Mouse (Mus musculus) heart, postnatal 0 days (tissue): ENCODE measurements around the gene Zbtb16. TPM values are rescaled to one million over a fixed set of nuclear protein-coding genes. Genes with fewer than 3 reads are reported as not detected.
A peak's percentile ranks its signal among the peaks of the same experiment; 100 is the strongest.

ENCODE experiments used
- ATAC-seq: fragments of 200-750 bp; cut with Nextera tagmentation; 2 replicates; pipeline ENCODE4 v1.8.0; 2017; ENCODE audit warnings: low read depth, moderate number of reproducible peaks, moderate library complexity; ENCODE audit not compliant: insufficient read depth
- DNase-seq: peaks from one replicate; pipeline ENCODE4 v3.0.0-alpha.2; 2016; ENCODE audit warnings: low spot score
- H3K27ac ChIP-seq: fragments of 300-500 bp; sonication (generic); 2 replicates; pipeline ENCODE4 v1.5.1; 2014; ENCODE audit warnings: low read depth, mild to moderate bottlenecking
- H3K27me3 ChIP-seq: fragments of 300-500 bp; sonication (generic); 2 replicates; pipeline ENCODE4 v1.6.1; 2014; ENCODE audit warnings: low read length, mixed read lengths; ENCODE audit not compliant: control insufficient read depth, insufficient read depth
- H3K36me3 ChIP-seq: fragments of 300-500 bp; sonication (generic); replicated peaks from 2 replicates; pipeline ENCODE4 v1.6.1; 2014; ENCODE audit warnings: low read length, mixed read lengths; ENCODE audit not compliant: control insufficient read depth, insufficient read depth
- H3K4me1 ChIP-seq: fragments of 300-500 bp; sonication (generic); 2 replicates; pipeline ENCODE4 v1.6.1; 2014; ENCODE audit warnings: antibody characterized with exemption; ENCODE audit not compliant: control insufficient read depth, insufficient read depth
- H3K4me2 ChIP-seq: fragments of 300-500 bp; sonication (generic); 2 replicates; pipeline ENCODE4 v1.6.1; 2014; ENCODE audit warnings: low read depth, mild to moderate bottlenecking, low read length, moderate library complexity
- H3K4me3 ChIP-seq: fragments of 300-500 bp; sonication (generic); 2 replicates; pipeline ENCODE4 v1.5.1; 2014; ENCODE audit warnings: low read depth, low read length
- H3K9ac ChIP-seq: fragments of 300-500 bp; sonication (generic); replicated peaks from 2 replicates; pipeline ENCODE4 v1.6.1; 2014; ENCODE audit warnings: low read depth, low read length, mixed read lengths
- H3K9me3 ChIP-seq: fragments of 300-500 bp; sonication (generic); replicated peaks from 2 replicates; pipeline ENCODE4 v1.6.1; 2016; ENCODE audit warnings: low read length; ENCODE audit not compliant: control insufficient read depth
- CTCF ChIP-seq: IDR thresholded peaks from 2 replicates; pipeline ENCODE4 v1.5.1; 2016; ENCODE audit warnings: antibody characterized with exemption, control low read depth, low read depth
- EP300 ChIP-seq: IDR thresholded peaks from 2 replicates; pipeline ENCODE4 v1.6.1; 2016; ENCODE audit warnings: antibody characterized with exemption, low read depth
- WGBS: fragments of 180-500 bp; shearing (Covaris S2); extraction: QIAGEN DNeasy Blood & Tissue Kit; methylation state at CpG from one replicate; pipeline ENCODE4 v1.1.7; 2014; 5-methylcytosine and 5-hydroxymethylcytosine counted together
- polyA plus RNA-seq: library from polyadenylated mRNA; unstranded; fragments of >200 nt; fragmentation: Nextera tagmentation; extraction: Ambion mirVana; gene quantifications from 2 replicates; pipeline ENCODE4 v1.2.1, GENCODE M21; 2015
- total RNA-seq: library from RNA; depleted of rRNA; stranded (reverse); fragments of >200 nt; gene quantifications from 2 replicates; pipeline ENCODE4 v1.2.3, GENCODE M21; 2014; ENCODE audit warnings: low replicate concordance

The Zbtb16 gene
- total and polyA plus RNA-seq, 2 experiments from 2014 or later = 5.0 to 54.7 TPM

DNA sequence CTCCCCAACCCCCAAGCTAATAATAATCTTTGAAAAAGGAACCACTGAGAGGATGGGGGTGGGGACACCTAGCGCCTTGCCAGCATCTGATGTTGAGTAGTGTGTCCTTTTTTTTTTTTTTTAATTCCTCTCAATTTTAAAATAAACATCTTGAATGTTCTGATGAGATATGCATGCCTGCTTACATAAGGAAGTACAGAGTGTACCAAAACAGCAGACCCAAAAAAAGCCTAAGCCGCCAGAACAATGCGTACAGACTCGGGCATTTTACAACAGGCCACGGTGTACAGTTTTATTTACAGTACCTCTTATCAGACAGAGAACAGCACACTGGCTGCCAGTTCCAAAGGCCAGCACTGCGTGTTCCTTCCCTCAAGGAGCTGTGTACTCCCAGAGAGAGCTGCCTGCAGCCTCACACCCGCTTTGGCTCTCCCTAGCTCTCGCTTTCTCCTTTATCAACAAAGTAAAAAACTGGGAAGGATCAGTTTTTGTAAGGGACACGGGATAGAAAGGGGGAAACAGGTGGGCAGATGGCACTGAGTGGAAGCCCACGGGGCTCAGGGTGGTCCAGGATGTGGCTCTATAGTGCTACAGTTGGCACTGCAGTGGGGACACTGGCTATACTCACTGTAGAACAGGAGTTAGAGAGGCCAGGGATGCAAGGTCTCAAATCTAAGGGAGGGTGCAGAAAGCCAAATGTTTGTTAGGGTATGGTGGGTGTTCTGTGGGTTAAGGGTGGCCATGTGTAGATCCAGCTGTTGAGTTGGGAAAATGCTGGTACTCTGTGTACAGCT, 112.3 kb downstream of the Zbtb16 start:
- Histone ChIP-seq H3K4me3 (no peak overlapping the region), H3K9me3 (no peaks in the 10 kb centered on the region), H3K4me2 (0 out of 2 replicates have a peak overlapping the region, but pooled peaks have one; percentile 29), H3K36me3 (no peaks in the 10 kb centered on the region), H3K4me1 (peaks cover 53% of the 10 kb centered on the region), H3K27me3 (no peaks in the 10 kb centered on the region), H3K27ac (peak overlapping the region; percentile 98), H3K9ac (peak overlapping the region; percentile 40)
- peak; percentile 95 for ATAC-seq
- WGBS = 5% methylated on average over 10 of the region's 10 CpGs
- TF ChIP-seq CTCF (no peak), EP300 (peak; percentile 100)
- peak; percentile 97 for DNase-seq

DNA sequence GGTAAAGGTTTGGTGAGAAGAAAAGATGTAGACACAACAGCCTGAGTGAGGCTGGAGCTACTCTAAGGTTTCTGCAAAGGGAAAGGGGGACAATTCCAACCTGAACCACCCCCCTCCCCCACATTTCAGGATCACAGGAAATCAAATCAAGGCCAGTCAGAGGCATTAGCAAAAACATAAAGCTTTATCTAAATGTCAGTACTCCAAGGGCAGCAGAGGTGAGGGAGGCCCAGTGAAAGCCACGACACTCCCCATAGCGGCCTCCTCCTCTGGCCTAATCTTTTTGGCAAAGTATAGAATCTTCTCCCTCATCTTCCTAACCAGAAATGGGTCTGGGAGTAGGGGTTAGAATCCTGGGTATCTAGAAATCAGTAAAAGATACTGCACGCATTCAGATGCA, 113.0 kb downstream of the Zbtb16 start:
- H3K9ac ChIP-seq = peak overlapping the region; percentile 53

DNA sequence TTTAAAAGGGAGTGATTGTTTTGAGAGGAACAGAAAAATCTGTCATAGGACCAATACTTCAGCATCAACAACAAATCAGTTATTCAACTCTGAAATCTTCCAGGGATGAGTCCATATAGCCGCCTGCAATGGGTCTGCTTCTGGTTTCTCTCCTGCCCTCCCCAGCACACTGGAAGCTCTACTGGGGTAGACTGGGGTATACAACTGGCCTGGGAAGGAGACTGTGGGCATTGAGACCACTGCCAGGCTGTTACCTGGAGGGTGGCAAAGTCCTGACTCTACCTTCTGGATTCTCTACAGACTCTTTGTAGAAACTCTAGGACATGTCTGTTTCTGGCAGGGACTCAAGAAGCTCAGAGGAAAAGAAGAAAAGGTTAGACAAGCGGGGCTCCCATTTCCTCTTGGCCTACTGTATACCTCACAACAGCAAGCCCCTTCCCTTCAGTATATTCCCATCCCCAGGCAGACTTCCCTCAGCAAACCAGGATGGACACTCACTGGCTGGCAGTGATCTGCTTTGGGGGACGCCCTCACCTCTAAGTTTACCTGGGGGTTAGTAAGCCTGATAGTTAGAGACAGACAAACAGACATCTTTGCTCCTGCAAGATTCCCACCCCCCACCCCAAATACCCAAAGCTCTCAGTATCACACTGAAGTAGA, 113.6 kb downstream of the Zbtb16 start:
- ATAC-seq (no peak), DNase-seq (no peak)
- Histone ChIP-seq H3K9me3 (no peaks in the 10 kb centered on the region), H3K4me1 (peaks cover 42% of the 10 kb centered on the region), H3K27ac (peak overlapping the region; percentile 98), H3K4me2 (no peak overlapping the region), H3K4me3 (no peak overlapping the region), H3K9ac (peak overlapping the region; percentile 53), H3K36me3 (0 out of 2 replicates have a peak, but pooled peaks cover under 1% of the 10 kb centered on the region), H3K27me3 (no peaks in the 10 kb centered on the region)
- TF ChIP-seq EP300 = no peak
- no peak for TF ChIP-seq CTCF
- 79% methylated on average over 3 of the region's 3 CpGs for WGBS

More for the DNA sequence above, 113.0 kb downstream of the Zbtb16 start:
- Histone ChIP-seq H3K4me3 (no peak overlapping the region), H3K4me2 (peak overlapping the region; percentile 29; the same call in 1 of the 2 replicates), H3K4me1 (peaks cover 48% of the 10 kb centered on the region), H3K27ac (peak overlapping the region; percentile 98), H3K36me3 (no peaks in the 10 kb centered on the region), H3K9me3 (no peaks in the 10 kb centered on the region), H3K27me3 (no peaks in the 10 kb centered on the region)
- TF ChIP-seq CTCF (no peak), EP300 (no peak)
- 12% methylated on average over 3 of the region's 3 CpGs for WGBS
- peak; percentile 62 for DNase-seq
- ATAC-seq = peak; percentile 9; the same call in 1 of the 2 replicates

DNA sequence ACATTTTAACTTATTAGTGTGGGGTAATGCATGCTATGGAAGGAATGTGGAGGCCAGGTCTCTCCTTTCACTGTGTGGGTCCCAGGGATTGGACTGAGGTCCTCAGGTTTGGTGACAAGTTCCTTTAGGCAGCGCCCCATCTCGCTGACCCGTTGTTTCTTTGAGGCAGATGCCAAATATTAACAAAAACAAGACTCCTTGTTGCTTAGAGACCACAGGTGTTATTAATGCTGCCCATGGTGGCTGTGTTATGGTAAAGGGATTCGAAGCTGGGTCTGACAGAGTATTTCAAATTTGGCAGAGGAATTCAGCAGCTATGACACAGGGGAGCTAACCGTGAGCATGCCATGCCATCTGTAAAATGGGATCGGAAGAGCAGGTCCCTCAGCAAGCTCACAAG, 114.4 kb downstream of the Zbtb16 start:
- TF ChIP-seq CTCF (no peak), EP300 (no peak)
- no peak overlapping the region for H3K4me3 ChIP-seq
- H3K36me3 ChIP-seq = peaks cover 7% of the 10 kb centered on the region
- no peaks in the 10 kb centered on the region for H3K9me3 ChIP-seq
- DNase-seq (no peak), ATAC-seq (no peak)
- H3K4me2 ChIP-seq = no peak overlapping the region
- H3K4me1 ChIP-seq = peaks cover 40% of the 10 kb centered on the region
- H3K9ac ChIP-seq = no peak overlapping the region
- 94% methylated on average over 6 of the region's 6 CpGs for WGBS
- H3K27ac ChIP-seq = peak overlapping the region; percentile 98; the same call in 1 of the 2 replicates
- H3K27me3 ChIP-seq = no peaks in the 10 kb centered on the region

DNA sequence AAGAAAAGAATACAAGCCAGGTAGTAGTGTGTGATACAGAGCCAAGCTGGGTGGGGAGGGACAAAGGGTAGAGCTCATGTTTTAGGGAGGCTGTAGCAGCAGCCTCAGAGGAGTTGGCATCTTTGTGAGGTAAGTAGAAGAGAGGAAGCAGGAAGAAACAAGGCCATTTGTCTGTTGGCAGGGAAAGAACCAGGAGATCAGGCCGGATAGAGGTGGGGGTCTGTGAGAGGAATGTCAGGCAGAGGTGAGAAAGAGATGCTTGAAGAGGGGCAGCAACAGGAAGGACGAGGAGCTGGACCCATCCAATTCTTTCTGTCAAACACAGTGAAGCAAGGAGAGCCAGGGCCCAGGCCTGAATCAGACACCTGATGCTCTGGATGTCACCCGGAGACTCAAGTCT, 114.8 kb downstream of the Zbtb16 start:
- DNase-seq (no peak), ATAC-seq (no peak)
- 83% methylated on average over 3 of the region's 3 CpGs for WGBS
- no peak overlapping the region for H3K4me2 ChIP-seq
- H3K9me3 ChIP-seq = no peaks in the 10 kb centered on the region
- no peak for TF ChIP-seq EP300
- no peak for TF ChIP-seq CTCF
- no peak overlapping the region for H3K9ac ChIP-seq
- H3K4me3 ChIP-seq = no peak overlapping the region
- H3K27me3 ChIP-seq = no peaks in the 10 kb centered on the region
- peaks cover 12% of the 10 kb centered on the region for H3K36me3 ChIP-seq
- peaks cover 37% of the 10 kb centered on the region for H3K4me1 ChIP-seq
- H3K27ac ChIP-seq = peak overlapping the region; percentile 26; the same call in 1 of the 2 replicates
